Mouse (Mus musculus) spleen, adult 18-20 months (tissue): ENCODE data around the gene Zdhhc14.
"Not testable (repeated sequence)": the region's sequence is repeated elsewhere in the genome, so short reads cannot be mapped to it uniquely, and the experiment has no call there.

ENCODE experiments used
- DNase-seq, 2 experiments: peaks; one replicate each; pipeline ENCODE4 v3.0.0; 2022; ENCODE audit warnings: mixed read lengths in 2 of 2

Zdhhc14 gene

DNA sequence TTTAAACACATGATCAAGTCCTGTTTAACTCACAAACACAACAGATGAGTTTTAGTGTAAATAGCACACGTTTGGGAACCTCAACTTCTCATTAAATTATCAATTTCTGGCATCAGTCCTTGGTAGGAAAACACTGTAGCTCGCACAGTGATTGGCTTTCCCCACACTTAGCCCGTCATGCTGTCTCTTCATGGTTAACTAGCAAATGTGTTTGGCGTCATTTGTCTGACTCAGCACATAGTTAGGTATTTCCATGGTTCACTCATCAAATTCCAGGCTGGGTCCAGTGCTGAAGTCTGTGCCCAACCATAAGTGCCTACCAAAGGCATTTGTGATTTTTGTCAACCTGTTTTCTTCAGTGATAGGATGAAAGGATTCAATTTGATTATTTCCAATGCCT lies 119.9 kb downstream of the Zdhhc14 start:
- DNase-seq, result no peak

DNA sequence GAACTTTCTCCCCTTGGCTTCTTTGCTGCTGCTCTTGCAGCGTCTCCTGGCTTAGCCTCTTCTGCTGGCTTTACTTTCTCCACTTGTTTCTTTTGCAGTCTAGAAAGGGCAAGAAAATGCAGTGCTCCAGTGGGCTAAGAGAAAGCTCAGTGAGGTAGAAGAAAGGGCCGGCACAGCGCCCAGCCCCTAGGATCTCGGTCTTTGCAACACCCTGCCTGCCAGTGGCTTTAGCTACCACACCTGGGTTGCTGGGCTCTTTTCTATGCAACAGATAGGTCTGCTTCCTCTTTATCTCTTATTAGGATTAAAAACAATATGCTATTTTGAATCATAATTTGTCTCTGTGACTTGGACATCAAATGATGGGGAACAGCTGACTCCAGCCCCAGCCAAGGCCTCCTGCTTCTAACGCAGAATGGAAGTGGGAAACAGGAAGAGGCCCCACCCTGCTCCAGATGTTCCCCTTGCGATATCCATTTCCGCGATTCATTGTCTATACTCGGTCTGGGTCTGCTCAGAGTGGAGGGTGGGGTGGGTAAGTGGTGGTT lies 122.5 kb downstream of the Zdhhc14 start:
- no peak for DNase-seq

GRCm38 (mm10) chr17:5621626-5622591 lies 129.6 kb downstream of the Zdhhc14 start:
- DNase-seq, result no peak

- DNase-seq, result no peak
These were observed 130.4 kb downstream of the Zdhhc14 start for GRCm38 (mm10) chr17:5622764-5623163.

GRCm38 (mm10) chr17:5623181-5623580 lies 130.8 kb downstream of the Zdhhc14 start:
- no peak for DNase-seq

DNA sequence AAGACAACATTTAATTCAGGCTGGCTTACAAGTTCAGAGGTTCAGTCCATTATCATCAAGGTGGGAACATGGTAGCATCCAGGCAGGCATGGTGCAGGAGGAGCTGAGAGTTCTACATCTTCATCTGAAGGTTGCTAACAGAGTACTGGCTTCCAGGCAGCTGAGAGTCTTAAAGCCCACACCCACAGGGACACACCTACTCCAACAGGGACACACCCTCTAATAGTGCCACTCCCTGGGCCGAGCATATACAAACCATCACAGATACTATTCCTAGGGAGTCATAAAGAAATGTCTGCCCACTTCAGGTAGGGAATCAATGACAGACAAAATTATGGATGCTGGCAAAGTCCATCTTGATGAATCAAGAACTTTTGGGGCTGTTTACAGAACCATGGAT lies 132.5 kb downstream of the Zdhhc14 start:
- not testable (repeated sequence) for DNase-seq

- peak in 1 of 2 experiments; percentile 11 for DNase-seq
These were observed 134.0 kb downstream of the Zdhhc14 start for GRCm38 (mm10) chr17:5626402-5626801.

DNA sequence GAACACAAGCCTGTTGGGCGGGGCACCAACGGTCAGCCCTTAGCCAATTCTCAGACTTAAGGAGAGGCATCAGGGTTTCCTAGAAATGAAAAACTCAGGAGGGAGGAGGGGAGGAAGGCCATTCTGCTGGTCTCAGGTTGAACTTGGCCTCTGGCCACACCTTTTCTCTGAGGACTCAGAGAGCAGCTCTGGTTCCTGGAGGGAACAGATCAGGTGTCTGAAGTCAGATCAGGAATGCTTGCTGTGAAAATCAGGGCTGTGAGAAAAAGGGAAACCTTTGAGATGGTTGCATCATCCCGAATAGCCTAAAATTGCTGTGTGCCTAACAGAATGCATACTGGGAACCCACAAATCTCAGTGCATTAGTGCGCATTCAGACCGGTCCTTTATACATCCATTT lies 135.3 kb downstream of the Zdhhc14 start:
- DNase-seq, result no peak

DNA sequence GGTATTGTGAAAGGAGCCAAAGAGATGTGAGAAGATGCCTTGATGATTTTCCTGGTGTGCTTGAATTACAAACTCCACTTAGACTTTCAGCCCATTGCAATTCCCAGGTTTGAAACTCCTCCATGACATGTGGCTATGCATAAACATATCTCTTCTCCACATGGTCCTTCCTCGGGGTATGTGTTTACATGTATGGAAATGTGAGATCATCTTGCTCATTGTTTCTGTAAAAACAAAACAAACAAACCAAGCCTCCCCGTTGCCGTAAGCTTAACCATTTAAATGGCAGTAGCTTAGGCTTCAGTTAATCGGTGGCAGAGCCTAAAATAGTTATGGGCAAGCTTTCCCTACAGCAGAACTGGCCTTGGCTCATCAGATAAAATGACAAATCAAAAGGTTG lies 137.3 kb downstream of the Zdhhc14 start:
- DNase-seq, result no peak

- no peak for DNase-seq
These were observed 142.9 kb downstream of the Zdhhc14 start for GRCm38 (mm10) chr17:5635254-5635653.

- no peak for DNase-seq
These were observed 149.1 kb downstream of the Zdhhc14 start for GRCm38 (mm10) chr17:5641436-5641835.

GRCm38 (mm10) chr17:5642918-5643721 lies 150.8 kb downstream of the Zdhhc14 start:
- no peak for DNase-seq

GRCm38 (mm10) chr17:5650124-5650523 lies 157.8 kb downstream of the Zdhhc14 start:
- DNase-seq, result no peak

DNA sequence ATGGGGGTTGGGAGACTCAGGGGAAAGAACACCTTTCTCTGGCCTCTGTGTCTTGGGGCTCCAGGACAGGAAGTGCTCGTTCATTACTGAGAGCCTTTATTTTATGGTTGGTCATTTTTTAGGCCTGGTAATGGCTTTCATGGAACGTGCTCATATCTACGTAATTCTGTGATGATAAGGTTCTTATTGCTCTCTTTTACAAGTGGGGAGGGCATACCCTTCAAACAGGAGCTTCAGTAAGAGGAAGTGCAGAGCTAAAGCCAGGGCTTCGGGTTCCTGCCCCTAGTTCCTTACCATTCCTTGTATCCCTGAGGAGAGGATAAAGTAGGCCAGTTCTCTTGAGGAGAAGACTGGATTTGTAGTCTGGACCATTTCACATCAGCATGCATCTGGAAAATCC lies 158.3 kb downstream of the Zdhhc14 start:
- no peak for DNase-seq

- no peak for DNase-seq
These were observed 159.2 kb downstream of the Zdhhc14 start for GRCm38 (mm10) chr17:5651551-5651950.

GRCm38 (mm10) chr17:5653981-5654380 lies 161.6 kb downstream of the Zdhhc14 start:
- no peak for DNase-seq

GRCm38 (mm10) chr17:5655536-5655935 lies 163.2 kb downstream of the Zdhhc14 start:
- no peak for DNase-seq

- DNase-seq, result no peak
These were observed 168.1 kb downstream of the Zdhhc14 start for GRCm38 (mm10) chr17:5660317-5661080.

DNA sequence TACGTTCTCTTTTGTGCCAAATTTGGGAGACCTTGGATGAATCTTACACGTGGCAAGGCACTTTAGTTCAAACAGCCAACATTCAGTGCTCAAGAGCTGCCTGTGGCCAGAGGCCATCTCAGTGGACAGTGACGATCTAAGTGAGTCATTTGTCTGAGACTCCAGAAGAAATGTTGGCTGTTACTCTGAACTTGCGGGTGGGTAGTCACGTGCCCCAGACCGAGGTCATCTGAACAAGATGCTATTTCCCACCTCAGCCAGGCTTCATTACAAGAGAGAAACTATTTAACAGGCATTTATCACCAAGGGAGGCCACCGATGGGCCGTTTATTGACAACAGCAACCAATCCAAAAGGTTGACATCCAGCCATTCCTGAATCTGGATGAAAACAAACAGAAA lies 174.3 kb downstream of the Zdhhc14 start:
- DNase-seq, result no peak

DNA sequence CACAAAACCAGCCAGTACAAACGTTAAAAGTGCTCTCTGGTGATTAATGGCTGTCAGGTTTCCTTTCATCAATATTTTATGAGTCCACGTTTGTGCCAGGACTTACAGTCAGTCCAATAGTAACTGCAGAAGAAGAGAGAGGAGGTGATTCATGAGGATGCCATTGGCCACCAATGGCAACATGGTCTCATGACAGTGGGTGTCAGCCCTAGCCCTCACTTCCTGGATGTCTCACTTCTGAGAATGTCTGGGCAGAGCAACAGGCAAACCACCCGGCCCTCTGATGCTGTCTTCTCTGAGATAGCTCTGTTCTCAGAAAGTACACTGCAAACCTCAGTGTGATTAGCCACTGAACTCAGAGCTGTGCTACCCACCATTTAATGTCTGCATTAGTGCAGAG lies 176.1 kb downstream of the Zdhhc14 start:
- DNase-seq, result no peak

- no peak for DNase-seq
These were observed 176.6 kb downstream of the Zdhhc14 start for GRCm38 (mm10) chr17:5668981-5669380.

- no peak for DNase-seq
These were observed 183.6 kb downstream of the Zdhhc14 start for GRCm38 (mm10) chr17:5675951-5676350.

DNA sequence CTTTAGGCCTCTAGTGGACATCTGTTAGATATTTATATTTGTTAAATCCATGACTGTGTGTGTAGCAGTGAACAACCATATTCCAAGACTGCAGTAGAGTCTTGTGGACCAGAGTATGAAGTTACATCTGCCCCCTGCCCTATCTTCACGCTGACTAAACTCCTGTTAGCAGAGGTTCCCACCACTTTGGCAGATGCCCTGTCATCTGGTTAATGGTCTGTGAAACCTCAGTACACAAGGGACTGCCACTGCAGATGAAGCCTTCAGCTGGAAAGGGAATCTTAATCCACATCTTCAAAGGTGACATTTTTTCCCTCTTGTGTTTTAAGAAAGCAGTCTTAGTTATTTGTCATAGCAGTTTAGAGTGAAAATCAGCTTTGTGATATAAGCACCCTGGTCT lies 187.0 kb downstream of the Zdhhc14 start:
- no peak for DNase-seq
